Mouse (Mus musculus) megakaryocyte, embryonic 14.5 days (primary cell): ENCODE measurements at regions not wholly inside any gene's neighbourhood (a gene's known extent, or its start where the extent isn't known, plus 50 kb on each side); places are given as distances from the start of the nearest gene placed in this dataset.

Experiments
- FLI1 ChIP-seq: IDR thresholded peaks from 2 replicates; pipeline ENCODE4 v1.6.1; 2012; ENCODE audit warnings: low read length, inconsistent platforms, mixed read lengths
- GATA1 ChIP-seq: IDR thresholded peaks from 3 replicates; pipeline ENCODE4 v1.6.1; 2012; ENCODE audit warnings: mixed read lengths, low read length, inconsistent platforms, borderline replicate concordance

GRCm38 (mm10) chr1:167969545-167969944 lies 280.5 kb downstream of the Lmx1a start:
- TF ChIP-seq GATA1 (no peak), FLI1 (no peak)
